Mouse (Mus musculus): ENCODE results near the gene Col26a1. TPM values are rescaled to one million over a fixed set of nuclear protein-coding genes. Genes with fewer than 3 reads are reported as not detected.

The Col26a1 gene
- total RNA-seq (2022): 1 to 10 TPM in 2 of 4 experiments, under 1 TPM in 2; 0.22 to 1.4 (median 0.94) TPM

- no peak for DNase-seq
Observed at GRCm38 (mm10) chr5:136882788-136883439, at the start of gene Col26a1. Col26a1 (minus strand) TSS chr5:136883209.

DNA sequence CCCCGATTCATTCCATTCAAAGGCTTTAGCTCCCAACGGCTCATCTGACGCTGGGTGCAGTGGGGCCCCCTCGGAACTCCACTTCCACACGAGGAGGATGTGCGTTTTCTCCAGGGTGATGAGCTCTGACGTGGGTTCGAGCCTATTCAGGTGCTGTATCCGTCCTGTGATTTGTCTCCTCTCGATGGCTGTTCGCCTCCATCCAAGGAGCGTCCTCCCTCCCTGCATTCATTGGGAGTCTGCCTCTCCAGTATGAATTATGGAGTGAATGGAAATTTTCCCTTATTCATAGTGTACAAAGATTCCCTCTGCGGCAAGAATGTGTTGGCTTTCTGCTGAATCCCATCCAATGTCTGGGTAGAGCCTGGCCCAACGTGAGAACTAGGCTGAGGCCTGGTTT, 48.9 kb upstream of the Col26a1 start:
- no peak for DNase-seq

DNA sequence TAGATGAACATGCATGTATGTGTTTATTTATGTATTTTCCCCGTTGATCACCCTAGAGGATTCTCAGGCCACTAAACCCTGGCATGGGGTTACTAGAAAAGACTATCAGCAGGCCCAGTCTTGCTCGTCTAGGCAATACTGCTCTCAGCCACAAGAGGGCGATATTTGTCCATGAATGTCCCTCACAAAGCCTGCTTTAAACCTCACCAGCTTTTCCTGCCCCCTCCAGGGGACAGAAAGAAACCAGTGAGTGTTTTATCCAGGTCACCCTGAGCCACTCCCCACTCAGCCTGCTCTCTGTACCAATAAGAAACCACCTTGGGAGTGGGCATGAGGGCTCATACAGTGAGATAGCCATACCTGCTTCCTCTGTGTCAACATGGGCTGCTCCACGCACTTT, 46.1 kb upstream of the Col26a1 start:
- peak; percentile 66 for DNase-seq

DNA sequence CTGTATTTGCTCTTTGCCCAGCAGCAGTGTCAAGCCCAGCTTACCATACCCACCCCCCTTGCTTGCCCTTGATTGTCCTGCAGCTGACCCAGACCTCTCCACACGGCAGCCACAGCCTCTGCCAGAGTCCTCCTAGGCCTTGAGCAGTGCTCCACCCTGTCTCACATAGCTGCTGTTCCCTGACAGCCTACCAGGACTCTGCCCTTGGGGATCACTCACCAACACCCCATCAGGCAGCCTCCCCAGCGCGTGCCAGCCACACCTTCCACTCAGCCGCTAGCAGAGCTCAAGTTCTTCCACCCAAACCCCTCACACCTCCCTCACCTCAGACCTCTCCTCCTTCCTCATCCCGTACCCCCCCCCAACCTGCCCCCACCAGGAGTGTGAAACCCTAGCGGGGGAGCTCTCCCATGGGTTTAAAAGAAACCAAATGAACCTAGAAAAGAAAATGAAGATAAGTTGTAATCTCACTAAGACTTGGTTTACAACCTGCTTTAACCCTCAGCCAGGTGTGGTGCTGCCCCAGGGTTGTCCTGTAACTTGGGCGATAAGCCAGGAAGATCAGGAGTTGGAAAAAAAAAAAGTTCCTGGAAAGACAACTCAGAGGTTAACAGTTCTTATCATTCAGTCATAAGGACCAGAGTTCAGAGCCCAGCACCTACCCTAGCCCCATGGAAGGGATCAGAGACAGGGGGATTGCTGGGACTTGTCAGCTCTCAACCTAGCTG, 40.9 kb upstream of the Col26a1 start:
- no peak for DNase-seq

GRCm38 (mm10) chr5:136922830-136923229, 39.8 kb upstream of the Col26a1 start:
- DNase-seq: no peak

DNA sequence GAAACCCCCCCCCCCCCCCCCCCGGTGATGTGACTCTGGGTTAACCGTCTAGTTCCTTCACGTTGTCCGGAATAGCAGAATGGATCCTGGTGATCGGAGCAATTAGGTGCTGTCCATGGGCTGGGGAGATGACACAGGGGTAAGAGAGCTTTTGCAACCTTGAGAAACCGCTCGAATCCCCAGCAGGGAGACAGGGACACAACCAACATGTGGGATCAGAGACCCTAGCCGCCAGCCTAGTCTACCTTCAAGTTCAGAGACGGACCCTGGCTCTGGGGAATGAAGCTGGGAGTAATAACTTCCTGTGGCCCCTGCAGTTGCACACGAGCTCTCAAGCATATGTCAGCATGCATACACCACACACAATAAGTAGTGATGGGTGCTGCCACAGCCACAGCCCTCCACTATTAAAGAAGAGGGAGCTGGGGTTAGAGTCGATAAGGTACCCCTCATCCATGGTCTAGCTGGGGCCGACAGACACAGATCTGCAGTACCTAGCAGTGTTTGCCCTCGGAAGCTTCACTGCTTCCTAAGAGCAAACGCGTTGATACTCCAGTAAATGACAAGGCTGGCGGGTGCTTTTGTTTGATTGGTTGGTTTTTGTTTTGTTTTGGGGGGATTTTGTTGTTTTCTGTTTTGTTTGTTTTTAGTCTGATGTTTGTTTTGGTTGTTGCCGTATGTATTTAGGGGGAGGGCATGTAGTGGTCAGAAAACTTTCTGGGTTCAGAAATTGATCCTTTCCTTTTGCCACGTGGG, 36.7 kb upstream of the Col26a1 start:
- no peak for DNase-seq

DNA sequence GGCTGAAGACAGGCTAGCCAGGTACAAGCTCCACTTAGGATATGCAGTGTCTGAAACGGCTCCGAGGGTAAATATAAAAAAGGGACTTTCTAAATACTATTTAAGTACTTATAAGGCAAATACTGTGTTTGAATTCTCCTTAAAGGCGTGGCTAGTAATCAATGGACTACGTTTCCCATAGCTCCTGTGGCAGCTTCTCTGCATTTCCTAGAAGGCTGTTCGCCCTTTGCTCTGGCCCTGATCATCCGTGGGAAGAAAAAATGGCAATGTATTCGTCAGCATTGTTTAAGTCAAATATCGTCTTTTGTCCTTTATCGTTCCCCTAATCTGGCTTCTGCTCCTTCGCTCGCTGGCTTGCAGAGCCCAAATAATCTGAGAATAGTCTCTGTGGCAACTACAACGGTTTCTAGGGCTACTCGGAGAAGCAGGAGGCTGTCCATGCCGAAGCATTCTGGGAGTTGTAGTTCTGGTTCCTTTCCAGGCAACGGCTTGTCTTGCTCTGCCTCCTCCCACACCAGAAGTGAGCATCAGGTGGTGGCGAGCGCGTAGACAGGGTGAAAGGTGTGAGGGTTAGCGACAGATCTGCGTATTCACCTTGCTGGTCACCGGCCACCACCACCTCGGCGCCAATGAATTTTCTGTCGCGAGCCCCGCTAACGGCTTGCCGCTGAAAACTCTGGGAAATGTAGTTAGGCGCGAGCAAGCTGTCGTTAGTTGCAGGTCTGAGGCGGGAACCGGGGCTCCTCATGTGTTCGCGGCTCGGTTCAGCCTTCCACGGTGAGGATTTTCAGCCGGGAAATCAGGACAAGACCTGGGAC, 35.9 kb upstream of the Col26a1 start:
- peak; percentile 55 for DNase-seq

- no peak for DNase-seq
Observed at GRCm38 (mm10) chr5:136917613-136918242, 34.7 kb upstream of the Col26a1 start.

DNA sequence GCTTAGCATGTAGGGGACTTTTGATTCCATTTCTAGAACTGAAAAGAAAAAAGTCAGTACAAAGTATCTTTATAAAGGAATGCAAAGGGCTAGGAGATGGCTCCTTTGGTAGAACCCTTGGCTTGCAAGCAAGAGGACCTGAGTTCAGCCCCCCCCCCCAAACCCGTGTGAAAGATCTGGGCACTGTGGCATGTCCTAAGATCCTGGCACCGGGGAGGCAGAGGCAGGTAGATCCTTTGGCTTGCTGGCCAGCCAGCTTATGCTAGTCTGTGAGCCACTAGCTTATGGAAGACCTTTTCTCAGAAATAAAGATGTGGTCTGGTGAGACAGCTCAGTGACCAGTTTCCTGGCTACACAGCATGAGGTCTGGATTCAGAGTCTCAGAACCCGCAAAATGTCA, 31.2 kb upstream of the Col26a1 start:
- no peak for DNase-seq

- DNase-seq: peak; percentile 89
Observed at GRCm38 (mm10) chr5:136907991-136908857, 25.2 kb upstream of the Col26a1 start, which contains the start of gene Ift22. Ift22 (plus strand) TSS chr5:136908150.

GRCm38 (mm10) chr5:136907587-136907986, 24.6 kb upstream of the Col26a1 start:
- DNase-seq: no peak

GRCm38 (mm10) chr5:136905630-136906029, 22.6 kb upstream of the Col26a1 start:
- no peak for DNase-seq

DNA sequence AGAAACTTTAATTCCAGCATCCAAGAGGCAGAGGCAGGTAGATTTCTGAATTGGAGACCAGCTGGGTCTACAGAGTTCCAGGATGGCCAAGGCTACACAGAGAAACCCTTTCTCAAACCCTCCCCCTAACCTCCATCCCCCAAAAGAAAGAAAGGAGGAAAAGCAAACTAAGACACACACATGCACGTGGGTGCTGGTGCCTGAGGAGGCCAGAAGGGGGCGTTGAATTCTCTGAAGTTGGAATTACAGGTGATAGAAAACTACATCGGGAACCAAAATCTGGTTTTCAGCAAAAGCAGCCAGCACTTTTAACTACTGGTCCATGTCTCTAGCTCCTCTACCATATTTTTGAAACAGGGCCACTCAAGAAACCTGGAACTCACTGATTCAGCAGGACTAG, 21.6 kb upstream of the Col26a1 start:
- no peak for DNase-seq

DNA sequence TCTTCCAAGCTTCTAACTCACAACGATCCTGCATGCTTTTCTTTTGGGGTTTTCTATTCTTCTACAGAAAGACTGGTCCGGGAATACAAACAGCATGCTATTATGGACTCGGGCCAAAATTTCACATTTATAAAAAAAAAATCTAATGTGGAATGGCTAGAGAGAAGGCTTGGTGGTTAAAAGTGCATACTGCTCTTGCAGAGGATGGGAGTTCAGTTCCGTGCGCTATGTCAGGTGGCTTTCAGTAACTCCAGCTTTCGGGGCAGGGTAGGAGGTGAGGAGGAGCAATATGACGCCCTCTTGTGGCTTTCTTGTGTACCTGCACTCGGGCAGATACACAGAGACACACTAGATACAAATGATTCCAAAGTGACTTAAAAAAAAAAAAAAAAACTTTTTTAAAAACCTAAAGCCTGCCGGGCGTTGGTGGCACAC, 12.5 kb upstream of the Col26a1 start:
- DNase-seq: no peak

DNA sequence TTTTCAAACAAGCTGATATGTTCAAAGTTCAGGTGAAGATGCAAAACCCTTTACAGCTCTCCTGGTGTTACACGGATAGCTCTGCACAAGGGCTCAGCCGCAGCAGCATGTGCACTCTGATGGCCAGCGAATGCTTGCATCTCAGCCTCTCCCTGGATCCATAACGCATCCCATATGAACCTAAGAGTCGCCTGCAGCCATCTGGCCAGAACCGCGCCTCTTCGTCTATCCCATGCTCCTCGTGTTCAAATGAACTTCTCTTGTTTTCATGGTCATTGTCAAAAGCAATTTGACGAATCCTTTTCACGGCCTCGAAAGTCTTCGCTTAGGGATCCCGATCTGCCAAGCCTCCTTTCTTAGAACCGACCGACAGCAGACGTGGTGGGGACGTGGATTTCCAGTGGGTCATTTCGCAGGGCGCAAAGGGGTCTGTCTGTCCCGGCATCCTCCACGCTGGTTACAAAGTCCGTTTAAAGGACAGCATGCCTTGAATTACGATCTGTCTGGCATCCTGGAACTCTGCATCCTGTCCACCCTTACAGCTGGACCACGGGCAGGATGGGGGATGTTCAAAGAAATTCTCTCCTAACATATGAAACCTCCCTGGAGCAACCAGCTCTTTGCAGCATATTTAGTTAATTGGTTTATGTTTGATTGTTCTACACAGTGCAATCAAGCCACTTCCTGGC, 12.0 kb upstream of the Col26a1 start:
- DNase-seq: no peak

DNA sequence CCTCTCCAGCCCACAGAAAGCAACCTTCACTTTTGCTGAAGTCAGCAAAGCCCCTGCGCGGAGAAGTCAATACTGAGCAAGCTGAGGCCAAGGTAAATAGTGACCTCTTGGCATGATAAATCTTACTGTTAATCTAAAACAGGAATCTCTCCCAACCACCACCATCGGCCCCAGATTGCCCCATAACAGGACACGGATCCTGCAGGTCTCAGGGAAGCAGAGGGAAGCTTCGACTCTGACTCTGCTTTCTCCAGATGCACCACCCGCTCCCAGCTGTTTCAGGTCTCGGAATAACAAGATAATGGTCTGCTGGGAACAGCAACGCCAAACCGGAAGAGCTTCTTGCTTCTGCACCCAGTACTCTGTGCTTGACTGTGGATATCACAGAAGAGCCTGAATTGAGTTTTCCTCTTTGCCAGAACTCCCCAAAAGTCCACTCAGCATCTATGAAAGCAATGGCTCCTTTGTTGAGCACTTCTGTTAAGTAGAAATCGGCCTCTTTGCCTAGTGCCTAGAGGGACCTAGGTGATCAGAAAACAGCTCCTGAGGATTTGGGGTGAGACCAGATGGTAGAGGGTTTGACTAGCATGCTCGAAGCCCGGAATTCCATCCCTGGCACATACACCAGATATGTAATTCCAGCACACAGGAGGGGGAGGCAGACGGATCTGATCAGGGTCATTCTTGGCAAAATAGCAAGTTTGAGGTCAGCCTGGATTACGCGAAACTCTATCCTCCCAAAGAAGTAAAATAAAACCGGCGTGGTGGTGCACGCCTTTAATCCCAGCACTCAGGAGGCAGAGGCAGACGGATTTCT, 5.7 kb upstream of the Col26a1 start:
- no peak for DNase-seq

GRCm38 (mm10) chr5:136886957-136887356, 3.9 kb upstream of the Col26a1 start:
- no peak for DNase-seq

DNA sequence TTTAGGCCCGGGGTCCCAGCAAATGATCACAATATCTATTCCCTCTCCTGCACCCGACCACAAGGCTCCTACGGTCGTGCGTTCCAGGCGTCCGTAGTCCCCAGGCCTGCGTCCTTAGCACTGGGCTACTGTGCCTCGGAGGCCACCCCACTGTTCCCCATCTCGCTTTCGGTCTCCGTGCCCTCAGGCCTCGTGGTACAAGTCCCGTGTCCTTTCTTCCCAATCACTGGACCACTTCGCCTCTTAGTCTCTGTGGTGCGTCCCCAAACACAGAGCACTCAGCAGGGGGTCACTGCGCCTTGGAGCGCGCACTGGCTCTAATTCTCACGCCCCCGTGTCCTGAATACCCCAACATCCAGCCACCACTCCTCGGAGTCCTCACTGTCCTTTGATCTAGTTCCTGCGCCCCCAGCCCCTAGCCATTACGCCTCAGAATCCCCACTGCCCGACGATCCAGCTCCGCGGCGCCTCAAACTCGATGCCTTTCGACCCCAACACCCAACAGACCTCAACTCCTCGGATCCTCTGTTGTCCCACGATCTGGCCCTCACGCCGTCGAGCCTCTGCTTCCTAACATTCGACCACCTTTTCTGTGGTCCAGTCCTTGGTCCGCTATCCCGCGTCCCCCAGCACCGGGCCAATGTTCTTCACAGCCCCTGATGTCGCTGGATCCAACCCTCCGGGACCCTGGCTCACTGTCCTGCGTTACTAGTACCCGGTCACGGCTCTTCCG, 788 bp downstream of the Col26a1 start:
- no peak for DNase-seq
